Mouse (Mus musculus) urinary bladder, postnatal 25 days (tissue): ENCODE results near the gene Plekhg4.

Source experiments
- DNase-seq: peaks from one replicate; pipeline ENCODE4 v3.0.0; 2022; ENCODE audit warnings: low spot score

Plekhg4 gene

GRCm38 (mm10) chr8:105403467-105403866 lies 30.4 kb downstream of the Plekhg4 start:
- DNase-seq, result no peak

GRCm38 (mm10) chr8:105404496-105404895 lies 31.4 kb downstream of the Plekhg4 start:
- DNase-seq, result no peak

GRCm38 (mm10) chr8:105406416-105406815 lies 33.3 kb downstream of the Plekhg4 start:
- DNase-seq, result no peak

GRCm38 (mm10) chr8:105408331-105408730 lies 35.3 kb downstream of the Plekhg4 start:
- DNase-seq, result no peak

- no peak for DNase-seq
Measured at GRCm38 (mm10) chr8:105409947-105410346, 36.9 kb downstream of the Plekhg4 start.

- DNase-seq, result peak; percentile 57
Measured at GRCm38 (mm10) chr8:105413391-105413790, 40.3 kb downstream of the Plekhg4 start, which contains the start of the genes Kctd19 and Lrrc36. Gene Kctd19, minus strand, starts transcription at chr8:105413502. Gene Lrrc36, plus strand, starts transcription at chr8:105413571.

GRCm38 (mm10) chr8:105418992-105419391 lies 45.9 kb downstream of the Plekhg4 start:
- no peak for DNase-seq

GRCm38 (mm10) chr8:105419800-105420199 lies 46.7 kb downstream of the Plekhg4 start:
- DNase-seq, result no peak

- no peak for DNase-seq
Measured at GRCm38 (mm10) chr8:105422006-105422405, 48.9 kb downstream of the Plekhg4 start.

- no peak for DNase-seq
Measured at GRCm38 (mm10) chr8:105426878-105427277, 53.8 kb downstream of the Plekhg4 start.

GRCm38 (mm10) chr8:105431743-105432515 lies 58.9 kb downstream of the Plekhg4 start:
- DNase-seq, result no peak
